Mouse (Mus musculus) embryonic facial prominence, embryonic 12.5 days (tissue): ENCODE measurements around the gene Hand1. TPM values are rescaled to one million over a fixed set of nuclear protein-coding genes. Genes with fewer than 3 reads are reported as not detected.
A peak's percentile ranks its signal among the peaks of the same experiment; 100 is the strongest.

Experiments used
- ATAC-seq: fragments of 200-750 bp; cut with Nextera tagmentation; 2 replicates; pipeline ENCODE4 v1.8.0; 2017; ENCODE audit not compliant: insufficient number of reproducible peaks, insufficient read depth, low FRiP score, low TSS enrichment
- H3K27ac ChIP-seq: fragments of 300-500 bp; sonication (generic); 2 replicates; pipeline ENCODE4 v1.5.1; 2016; ENCODE audit warnings: mild to moderate bottlenecking
- H3K27me3 ChIP-seq: fragments of 300-500 bp; sonication (generic); 2 replicates; pipeline ENCODE4 v1.6.1; 2016; ENCODE audit warnings: mild to moderate bottlenecking, moderate library complexity
- H3K36me3 ChIP-seq: fragments of 300-500 bp; sonication (generic); 2 replicates; pipeline ENCODE4 v1.6.1; 2016; ENCODE audit warnings: mild to moderate bottlenecking
- H3K4me1 ChIP-seq: fragments of 300-500 bp; sonication (generic); 2 replicates; pipeline ENCODE4 v1.6.1; 2016
- H3K4me2 ChIP-seq: fragments of 300-500 bp; sonication (generic); replicated peaks from 2 replicates; pipeline ENCODE4 v1.6.1; 2016; ENCODE audit warnings: mild to moderate bottlenecking, moderate library complexity
- H3K4me3 ChIP-seq: fragments of 300-500 bp; sonication (generic); 2 replicates; pipeline ENCODE4 v1.5.1; 2016; ENCODE audit warnings: mild to moderate bottlenecking
- H3K9ac ChIP-seq: fragments of 300-500 bp; sonication (generic); 2 replicates; pipeline ENCODE4 v1.6.1; 2016; ENCODE audit warnings: mild to moderate bottlenecking, moderate library complexity
- H3K9me3 ChIP-seq: fragments of 300-500 bp; sonication (generic); 2 replicates; pipeline ENCODE4 v1.6.1; 2016; ENCODE audit warnings: mild to moderate bottlenecking, moderate library complexity
- WGBS: fragments of 180-500 bp; shearing (Covaris S2); methylation state at CpG from one replicate; pipeline ENCODE4 v1.1.7; 2016; 5-methylcytosine and 5-hydroxymethylcytosine counted together
- polyA plus RNA-seq: library from polyadenylated mRNA; unstranded; fragments of >200 nt; fragmentation: Nextera tagmentation; extraction: Ambion mirVana; gene quantifications from 2 replicates; pipeline ENCODE4 v1.2.1, GENCODE M21; 2016

The Hand1 gene
- 1.9 and 5.4 TPM in 2 replicates for polyA plus RNA-seq

DNA sequence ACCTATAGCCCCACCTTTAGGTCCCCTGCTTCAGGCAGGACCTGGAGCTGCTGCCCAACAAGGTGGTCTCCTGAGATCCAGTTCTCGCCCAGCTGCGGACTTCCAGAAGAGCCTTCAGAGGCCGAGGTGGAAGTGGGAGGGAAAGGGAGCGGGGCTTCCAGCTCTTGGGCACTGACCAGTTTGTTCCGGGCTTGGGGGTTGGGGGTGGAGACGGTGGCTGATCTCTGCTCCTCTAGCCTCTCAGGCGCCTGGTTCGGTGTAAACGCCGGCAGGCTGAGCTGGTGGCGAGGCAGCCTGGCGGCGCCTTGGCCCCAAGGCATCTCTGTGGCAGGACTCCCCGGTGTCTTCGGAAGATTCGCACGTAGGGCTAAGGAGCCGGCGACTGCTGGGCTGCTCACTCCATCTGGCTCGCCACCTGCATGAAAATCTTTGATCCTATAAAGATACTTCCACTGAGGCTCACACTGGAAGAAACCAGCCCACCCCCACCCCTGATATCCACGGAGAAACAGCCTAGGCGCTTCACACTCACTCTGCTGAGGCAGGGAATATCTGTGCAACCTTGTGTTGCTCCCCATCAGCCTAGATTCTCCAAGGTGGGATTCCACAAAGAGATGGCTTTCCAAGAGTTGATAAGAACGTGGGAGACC lies at the start of gene Hand1:
TSS of gene Hand1 (minus strand) at position 267 of the 650 bp plus-strand sequence.
- ATAC-seq = no peak
- no peaks in the 10 kb centered on the region for H3K9me3 ChIP-seq
- peak within 1 kb of the TSS; percentile 19 for H3K4me3 ChIP-seq
- peak within 1 kb of the TSS; percentile 8; the same call in 1 of the 2 replicates for H3K9ac ChIP-seq
- no peaks in the 10 kb centered on the region for H3K36me3 ChIP-seq
- peaks cover 97% of the 10 kb centered on the region for H3K27me3 ChIP-seq
- no peak within 1 kb of the TSS; the same call in 1 of the 2 replicates for H3K4me2 ChIP-seq
- WGBS = 2% methylated on average over 23 of the region's 23 CpGs
- 0 out of 2 replicates have a peak within 1 kb of the TSS, but pooled peaks have one; percentile 4 for H3K27ac ChIP-seq
- peaks cover 14% of the 10 kb centered on the region for H3K4me1 ChIP-seq

DNA sequence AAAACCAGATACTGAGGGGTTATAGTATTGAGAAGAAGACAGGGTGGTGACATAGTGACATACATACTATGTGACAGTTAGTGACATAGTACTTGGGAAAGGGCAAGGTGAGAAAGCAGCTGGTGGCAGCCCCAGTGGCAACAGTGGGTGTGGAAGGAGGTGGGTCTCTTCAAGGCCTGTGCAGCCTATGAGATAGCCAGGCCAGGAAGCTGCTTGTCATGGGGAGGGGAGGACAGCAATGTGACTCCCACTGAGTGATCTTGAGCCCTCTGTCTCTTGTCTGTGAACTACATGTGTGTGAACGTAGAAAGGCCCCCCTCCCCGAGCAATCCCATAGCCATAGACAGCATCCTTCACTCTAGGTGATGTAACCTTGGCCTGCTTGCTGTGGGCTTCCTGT lies 43.5 kb upstream of the Hand1 start:
- 74% methylated on average over 2 of the region's 2 CpGs for WGBS
- Histone ChIP-seq H3K9me3 (no peaks in the 10 kb centered on the region), H3K27ac (no peak overlapping the region), H3K4me1 (0 out of 2 replicates have a peak, but pooled peaks cover 2% of the 10 kb centered on the region), H3K27me3 (no peaks in the 10 kb centered on the region), H3K9ac (no peak overlapping the region), H3K36me3 (no peaks in the 10 kb centered on the region), H3K4me2 (no peak overlapping the region), H3K4me3 (no peak overlapping the region)
- ATAC-seq = no peak

DNA sequence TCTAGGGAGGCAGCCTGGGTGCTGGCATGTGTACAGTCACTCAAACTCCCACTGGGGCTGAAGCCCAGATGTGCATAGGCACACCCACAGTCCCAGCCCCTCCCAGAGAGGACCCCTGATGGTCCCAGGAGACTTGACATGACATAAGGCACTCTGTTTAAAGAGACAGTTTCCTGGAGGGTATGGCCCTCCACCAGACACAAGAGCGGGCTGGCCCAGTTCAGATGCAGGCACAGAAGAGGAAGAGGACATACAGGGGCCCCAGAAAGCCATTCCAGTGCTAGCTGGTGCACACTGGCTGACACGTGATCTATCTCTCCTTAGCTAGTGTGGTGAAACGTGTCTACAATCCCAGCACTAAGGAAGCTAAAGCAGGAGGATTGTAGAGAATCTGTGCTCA lies 40.4 kb upstream of the Hand1 start:
- 55% methylated on average over 3 of the region's 3 CpGs for WGBS
- Histone ChIP-seq H3K27ac (no peak overlapping the region), H3K36me3 (no peaks in the 10 kb centered on the region), H3K9me3 (no peaks in the 10 kb centered on the region), H3K4me1 (0 out of 2 replicates have a peak, but pooled peaks cover 2% of the 10 kb centered on the region), H3K9ac (no peak overlapping the region), H3K4me2 (no peak overlapping the region), H3K27me3 (no peaks in the 10 kb centered on the region), H3K4me3 (no peak overlapping the region)
- no peak for ATAC-seq

DNA sequence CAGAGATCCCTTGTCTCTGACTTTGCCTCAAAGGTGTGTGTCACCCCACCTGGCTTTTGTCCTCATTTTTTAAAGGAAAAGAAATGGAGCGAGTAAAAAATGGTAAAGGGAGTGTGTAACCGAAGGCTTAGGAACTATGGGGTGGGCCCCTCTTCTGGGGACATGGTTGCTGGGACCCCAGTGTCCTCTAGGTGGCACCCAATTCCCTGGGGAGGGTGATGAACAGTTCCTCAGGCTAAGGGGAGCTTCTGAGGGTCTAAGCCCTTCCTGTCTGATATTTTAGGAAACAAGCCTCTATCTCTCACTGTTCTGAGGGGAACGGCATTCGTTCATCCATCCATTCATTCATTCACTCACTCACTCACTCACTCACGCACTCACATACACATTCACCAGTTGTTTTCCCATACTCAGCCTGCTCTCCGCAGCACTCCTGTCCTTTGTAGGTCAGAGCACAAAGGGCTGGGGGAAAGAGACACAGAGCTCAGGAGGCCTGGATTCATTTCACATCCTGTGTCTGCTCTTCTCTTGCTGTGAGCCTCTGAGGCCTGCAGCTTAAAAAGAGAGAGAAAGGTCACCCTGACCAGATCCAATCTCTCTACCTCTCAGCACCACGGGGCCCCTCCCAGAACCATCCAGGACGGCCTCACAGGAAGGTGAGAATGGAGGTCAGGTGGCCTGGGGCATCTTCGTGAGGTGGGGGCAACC lies 36.3 kb upstream of the Hand1 start:
- no peak overlapping the region for H3K4me3 ChIP-seq
- peaks cover 3% of the 10 kb centered on the region; the same call in 1 of the 2 replicates for H3K27me3 ChIP-seq
- H3K36me3 ChIP-seq = no peaks in the 10 kb centered on the region
- WGBS = 48% methylated on average over 9 of the region's 9 CpGs
- H3K9me3 ChIP-seq = no peaks in the 10 kb centered on the region
- no peak overlapping the region for H3K4me2 ChIP-seq
- no peak for ATAC-seq
- no peak overlapping the region for H3K9ac ChIP-seq
- no peak overlapping the region for H3K27ac ChIP-seq
- 0 out of 2 replicates have a peak, but pooled peaks cover 5% of the 10 kb centered on the region for H3K4me1 ChIP-seq

DNA sequence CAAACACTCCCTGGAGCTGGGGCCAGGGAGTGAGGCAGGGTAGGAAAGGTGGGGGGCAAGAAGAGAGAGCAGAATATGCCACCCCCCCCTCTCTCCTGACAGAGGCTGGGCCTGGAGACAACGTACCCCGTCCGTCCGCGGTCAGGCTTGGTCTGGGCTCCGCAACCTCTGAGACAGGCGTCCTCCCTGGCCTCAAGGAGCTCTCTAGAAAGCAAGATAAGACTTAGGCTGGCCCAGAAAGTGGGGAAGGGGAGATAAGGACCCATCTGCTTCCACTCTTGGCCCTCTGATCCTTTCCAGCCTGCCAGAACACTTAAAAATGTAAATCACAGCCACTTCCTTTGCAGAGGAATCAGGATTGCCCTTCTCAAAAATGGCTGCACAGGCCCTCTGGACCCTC lies 33.8 kb upstream of the Hand1 start:
- Histone ChIP-seq H3K4me2 (no peak overlapping the region), H3K27ac (no peak overlapping the region), H3K9ac (no peak overlapping the region), H3K36me3 (no peaks in the 10 kb centered on the region), H3K27me3 (peaks cover 3% of the 10 kb centered on the region; the same call in 1 of the 2 replicates), H3K4me1 (0 out of 2 replicates have a peak, but pooled peaks cover 3% of the 10 kb centered on the region), H3K9me3 (no peaks in the 10 kb centered on the region), H3K4me3 (no peak overlapping the region)
- ATAC-seq = no peak
- 34% methylated on average over 7 of the region's 7 CpGs for WGBS

DNA sequence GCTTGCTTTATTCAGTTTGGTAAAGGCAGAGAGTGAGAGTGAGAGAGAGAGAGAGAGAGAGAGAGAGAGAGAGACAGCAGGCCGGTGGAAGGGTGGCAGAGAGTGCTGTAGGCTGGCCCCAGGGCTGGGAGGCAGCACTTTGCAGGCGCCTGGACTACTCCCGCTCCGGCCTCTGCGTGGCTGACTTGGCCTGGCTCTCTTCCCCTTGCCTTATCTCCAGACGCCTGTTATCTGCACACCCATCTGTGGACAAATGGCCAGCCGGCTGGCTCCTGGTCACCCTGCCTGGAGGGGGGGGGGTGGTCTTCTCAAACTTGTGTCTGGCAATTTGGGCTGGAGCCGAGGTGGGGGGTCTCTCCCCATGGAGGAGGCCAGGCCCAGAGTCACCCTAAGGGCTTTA lies 32.0 kb upstream of the Hand1 start:
- H3K9me3 ChIP-seq = no peaks in the 10 kb centered on the region
- no peak overlapping the region for H3K9ac ChIP-seq
- no peak overlapping the region for H3K27ac ChIP-seq
- no peak overlapping the region for H3K4me2 ChIP-seq
- peaks cover 3% of the 10 kb centered on the region; the same call in 1 of the 2 replicates for H3K27me3 ChIP-seq
- WGBS = 42% methylated on average over 8 of the region's 8 CpGs
- H3K4me1 ChIP-seq = 0 out of 2 replicates have a peak, but pooled peaks cover 3% of the 10 kb centered on the region
- no peaks in the 10 kb centered on the region for H3K36me3 ChIP-seq
- no peak overlapping the region for H3K4me3 ChIP-seq
- no peak for ATAC-seq

GRCm38 (mm10) chr11:57862088-57862487 lies 29.5 kb upstream of the Hand1 start:
- Histone ChIP-seq H3K36me3 (no peaks in the 10 kb centered on the region), H3K9me3 (no peaks in the 10 kb centered on the region), H3K4me2 (no peak overlapping the region), H3K4me1 (0 out of 2 replicates have a peak, but pooled peaks cover 3% of the 10 kb centered on the region), H3K27ac (no peak overlapping the region), H3K4me3 (no peak overlapping the region), H3K27me3 (peaks cover 3% of the 10 kb centered on the region; the same call in 1 of the 2 replicates), H3K9ac (no peak overlapping the region)
- no peak for ATAC-seq
- 89% methylated on average over 7 of the region's 7 CpGs for WGBS

- 49% methylated on average over 4 of the region's 4 CpGs for WGBS
Observed at GRCm38 (mm10) chr11:57857709-57858108, 25.1 kb upstream of the Hand1 start.

DNA sequence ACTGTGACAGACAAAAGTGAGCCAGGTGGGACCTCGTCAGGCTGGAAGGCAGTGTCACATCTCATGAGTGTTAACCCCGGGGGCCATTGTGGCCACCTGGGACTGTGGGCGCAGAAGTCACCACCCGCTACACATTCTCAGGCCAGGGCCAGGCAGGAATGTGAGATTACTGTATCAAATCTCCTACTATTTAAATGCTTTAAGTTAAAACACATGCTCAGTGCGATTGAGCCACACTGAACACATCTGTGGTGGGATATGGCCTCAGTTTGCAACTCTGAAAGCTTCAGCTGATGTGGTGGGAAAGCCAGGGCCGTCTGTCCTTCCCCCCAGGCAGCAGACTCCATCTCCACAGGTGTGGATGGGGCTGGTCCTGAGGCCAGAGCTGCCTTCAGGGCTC lies 21.0 kb upstream of the Hand1 start:
- ATAC-seq = peak; percentile 49; the same call in 1 of the 2 replicates
- H3K27me3 ChIP-seq = peaks cover 10% of the 10 kb centered on the region
- no peaks in the 10 kb centered on the region for H3K9me3 ChIP-seq
- H3K36me3 ChIP-seq = no peaks in the 10 kb centered on the region
- no peak overlapping the region for H3K9ac ChIP-seq
- no peak overlapping the region for H3K4me3 ChIP-seq
- 28% methylated on average over 6 of the region's 6 CpGs for WGBS
- no peak overlapping the region for H3K4me2 ChIP-seq
- peaks cover 8% of the 10 kb centered on the region for H3K4me1 ChIP-seq
- H3K27ac ChIP-seq = peak overlapping the region; percentile 61; the same call in 1 of the 2 replicates

More at GRCm38 (mm10) chr11:57857709-57858108, 25.1 kb upstream of the Hand1 start:
- Histone ChIP-seq H3K4me3 (no peak overlapping the region), H3K9ac (no peak overlapping the region), H3K27ac (no peak overlapping the region), H3K27me3 (no peaks in the 10 kb centered on the region), H3K4me1 (peaks cover 8% of the 10 kb centered on the region), H3K36me3 (no peaks in the 10 kb centered on the region), H3K9me3 (no peaks in the 10 kb centered on the region), H3K4me2 (no peak overlapping the region)
- no peak for ATAC-seq

DNA sequence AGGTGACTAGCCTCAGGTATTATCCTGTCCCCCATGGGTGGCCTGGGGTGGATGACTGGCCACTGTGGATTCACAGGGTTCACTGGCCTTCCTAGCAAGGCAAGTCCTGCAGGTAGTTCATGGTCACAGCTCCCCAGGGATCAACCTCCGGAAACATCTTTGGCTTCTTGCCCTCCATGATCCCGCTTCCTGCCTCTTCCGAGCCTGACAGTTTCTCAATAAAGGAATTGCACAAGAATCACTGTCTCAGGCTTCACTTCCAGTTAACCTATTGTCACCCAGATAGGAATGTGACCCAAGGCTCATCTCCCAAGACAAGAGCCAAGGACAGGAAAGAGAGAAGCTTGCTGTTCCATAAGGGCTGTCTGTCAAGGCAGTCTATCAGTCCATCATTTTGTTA lies 18.3 kb upstream of the Hand1 start:
- Histone ChIP-seq H3K9me3 (no peaks in the 10 kb centered on the region), H3K4me1 (peaks cover 8% of the 10 kb centered on the region), H3K27me3 (peaks cover 10% of the 10 kb centered on the region), H3K36me3 (no peaks in the 10 kb centered on the region), H3K4me2 (no peak overlapping the region), H3K9ac (no peak overlapping the region), H3K27ac (no peak overlapping the region), H3K4me3 (no peak overlapping the region)
- ATAC-seq = no peak
- 38% methylated on average over 3 of the region's 3 CpGs for WGBS

GRCm38 (mm10) chr11:57850298-57850697 lies 17.7 kb upstream of the Hand1 start:
- H3K9ac ChIP-seq = no peak overlapping the region
- peaks cover 13% of the 10 kb centered on the region for H3K27me3 ChIP-seq
- no peak overlapping the region for H3K27ac ChIP-seq
- 55% methylated on average over 7 of the region's 7 CpGs for WGBS
- peaks cover 8% of the 10 kb centered on the region for H3K4me1 ChIP-seq
- H3K9me3 ChIP-seq = no peaks in the 10 kb centered on the region
- no peak for ATAC-seq
- no peaks in the 10 kb centered on the region for H3K36me3 ChIP-seq
- no peak overlapping the region for H3K4me2 ChIP-seq
- no peak overlapping the region for H3K4me3 ChIP-seq

- Histone ChIP-seq H3K4me3 (no peak overlapping the region), H3K36me3 (no peaks in the 10 kb centered on the region), H3K4me2 (no peak overlapping the region), H3K27me3 (peaks cover 18% of the 10 kb centered on the region), H3K9ac (no peak overlapping the region), H3K27ac (no peak overlapping the region), H3K9me3 (no peaks in the 10 kb centered on the region), H3K4me1 (no peaks in the 10 kb centered on the region)
- ATAC-seq = no peak
- 73% methylated on average over 7 of the region's 7 CpGs for WGBS
Observed at GRCm38 (mm10) chr11:57847396-57847795, 14.8 kb upstream of the Hand1 start.
